Mouse (Mus musculus) lung, embryonic 14.5 days (tissue): ENCODE results near the gene Mmp9. TPM values are rescaled to one million over a fixed set of nuclear protein-coding genes. Genes with fewer than 3 reads are reported as not detected.
A peak's percentile ranks its signal among the peaks of the same experiment; 100 is the strongest.

Experiments
- ATAC-seq: fragments of 200-750 bp; cut with Nextera tagmentation; 2 replicates; pipeline ENCODE4 v1.8.0; 2017; ENCODE audit warnings: mild to moderate bottlenecking, moderate TSS enrichment, moderate library complexity; ENCODE audit not compliant: insufficient read depth
- DNase-seq: peaks from one replicate; pipeline ENCODE4 v3.0.0-alpha.2; 2015
- H3K27ac ChIP-seq: fragments of 300-500 bp; sonication (generic); 2 replicates; pipeline ENCODE4 v1.5.1; 2014; ENCODE audit warnings: low read depth, mild to moderate bottlenecking, moderate library complexity
- H3K27me3 ChIP-seq: fragments of 300-500 bp; sonication (generic); 2 replicates; pipeline ENCODE4 v1.6.1; 2014; ENCODE audit warnings: low read length, control low read depth; ENCODE audit not compliant: insufficient read depth
- H3K36me3 ChIP-seq: fragments of 300-500 bp; sonication (generic); 2 replicates; pipeline ENCODE4 v1.6.1; 2014; ENCODE audit warnings: control low read depth; ENCODE audit not compliant: insufficient read depth
- H3K4me1 ChIP-seq: fragments of 300-500 bp; sonication (generic); 2 replicates; pipeline ENCODE4 v1.6.1; 2014; ENCODE audit warnings: antibody characterized with exemption, control low read depth; ENCODE audit not compliant: insufficient read depth
- H3K4me2 ChIP-seq: fragments of 300-500 bp; sonication (generic); 2 replicates; pipeline ENCODE4 v1.6.1; 2014; ENCODE audit warnings: mild to moderate bottlenecking
- H3K4me3 ChIP-seq: fragments of 300-500 bp; sonication (generic); 2 replicates; pipeline ENCODE4 v1.5.1; 2014; ENCODE audit warnings: low read depth, low read length
- H3K9ac ChIP-seq: fragments of 300-500 bp; sonication (generic); 2 replicates; pipeline ENCODE4 v1.6.1; 2014
- H3K9me3 ChIP-seq: fragments of 300-500 bp; sonication (generic); 2 replicates; pipeline ENCODE4 v1.6.1; 2016; ENCODE audit warnings: low read depth, low read length, control low read depth
- CTCF ChIP-seq: IDR thresholded peaks from 2 replicates; pipeline ENCODE4 v1.5.1; 2016; ENCODE audit warnings: antibody characterized with exemption, low read depth
- WGBS: fragments of 180-500 bp; shearing (Covaris S2); extraction: QIAGEN DNeasy Blood & Tissue Kit; methylation state at CpG from one replicate; pipeline ENCODE4 v1.1.7; 2014; 5-methylcytosine and 5-hydroxymethylcytosine counted together
- polyA plus RNA-seq: library from polyadenylated mRNA; unstranded; fragments of >200 nt; fragmentation: Nextera tagmentation; extraction: Ambion mirVana; gene quantifications from 2 replicates; pipeline ENCODE4 v1.2.1, GENCODE M21; 2014

The Mmp9 gene
- polyA plus RNA-seq, 1 experiment from 2014 or later, result 0.25 TPM

DNA sequence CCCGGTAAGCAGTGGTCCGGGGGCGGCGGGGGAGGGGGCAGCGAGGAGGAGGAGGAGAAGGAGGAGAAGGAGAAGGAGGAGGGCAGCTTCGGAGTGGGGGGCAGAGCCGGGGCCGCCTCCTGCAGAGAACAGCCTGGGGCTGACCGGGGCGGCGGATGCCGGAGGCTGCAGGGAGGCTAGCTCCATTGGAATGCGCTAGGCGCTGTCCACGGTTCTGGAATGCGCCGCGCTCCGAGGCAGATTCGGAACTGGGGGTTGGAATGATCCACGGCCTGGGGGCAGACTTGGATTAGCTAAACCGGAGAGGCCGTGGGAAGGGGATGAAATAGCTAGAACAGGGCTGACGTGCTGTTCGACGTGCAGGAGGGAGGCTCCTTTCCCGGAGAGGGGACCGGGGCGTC is 27.9 kb downstream of the Mmp9 start:
- under 1% methylated on average over 29 of the region's 29 CpGs for WGBS
- Histone ChIP-seq H3K4me1 (no peaks in the 10 kb centered on the region), H3K27ac (no peak overlapping the region), H3K4me3 (peak overlapping the region; percentile 21), H3K27me3 (peaks cover 61% of the 10 kb centered on the region), H3K9me3 (no peaks in the 10 kb centered on the region), H3K4me2 (peak overlapping the region; percentile 59), H3K36me3 (no peaks in the 10 kb centered on the region), H3K9ac (no peak overlapping the region)
- TF ChIP-seq CTCF, result no peak
- ATAC-seq (peak; percentile 84), DNase-seq (peak; percentile 94)

DNA sequence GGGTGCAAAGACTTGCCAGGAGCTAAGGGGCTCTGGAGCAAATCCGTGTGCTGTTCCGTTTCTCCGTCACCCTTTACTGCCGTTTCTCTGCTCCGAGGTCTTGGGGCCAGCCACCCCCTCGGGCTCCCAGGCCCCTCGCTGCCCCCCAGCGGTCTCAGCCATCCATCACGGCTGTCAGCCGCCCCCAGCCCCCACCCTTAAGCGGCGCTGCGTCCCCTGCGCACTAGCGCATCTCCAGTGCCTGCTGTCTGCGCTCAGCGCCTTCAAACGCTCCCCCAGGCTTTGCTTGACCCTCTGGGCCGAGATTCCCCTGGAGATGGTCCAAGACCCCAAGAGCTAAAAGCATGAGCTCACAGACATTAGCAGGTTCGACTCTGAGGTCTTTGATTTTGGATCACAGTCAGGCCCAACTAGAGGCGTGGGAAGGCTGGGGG is 28.8 kb downstream of the Mmp9 start:
- no peak overlapping the region for H3K9ac ChIP-seq
- DNase-seq (no peak), ATAC-seq (no peak)
- no peak overlapping the region for H3K4me2 ChIP-seq
- no peak overlapping the region for H3K27ac ChIP-seq
- no peak for TF ChIP-seq CTCF
- H3K27me3 ChIP-seq, result peaks cover 61% of the 10 kb centered on the region
- H3K4me1 ChIP-seq, result no peaks in the 10 kb centered on the region
- no peaks in the 10 kb centered on the region for H3K36me3 ChIP-seq
- no peaks in the 10 kb centered on the region for H3K9me3 ChIP-seq
- WGBS, result 5% methylated on average over 21 of the region's 21 CpGs
- H3K4me3 ChIP-seq, result no peak overlapping the region

GRCm38 (mm10) chr2:164970631-164971196 is 30.1 kb downstream of the Mmp9 start:
- no peak overlapping the region for H3K4me3 ChIP-seq
- H3K4me1 ChIP-seq, result no peaks in the 10 kb centered on the region
- DNase-seq (peak; percentile 45), ATAC-seq (0 out of 2 replicates have a peak, but pooled peaks have one; percentile 35)
- TF ChIP-seq CTCF, result no peak
- H3K9ac ChIP-seq, result no peak overlapping the region
- peak overlapping the region; percentile 39 for H3K4me2 ChIP-seq
- no peaks in the 10 kb centered on the region for H3K9me3 ChIP-seq
- no peak overlapping the region for H3K27ac ChIP-seq
- 1% methylated on average over 42 of the region's 42 CpGs for WGBS
- peaks cover 61% of the 10 kb centered on the region for H3K27me3 ChIP-seq
- H3K36me3 ChIP-seq, result no peaks in the 10 kb centered on the region

- 42% methylated on average over 5 of the region's 5 CpGs for WGBS
- TF ChIP-seq CTCF, result no peak
- Histone ChIP-seq H3K27ac (no peak overlapping the region), H3K4me1 (no peaks in the 10 kb centered on the region), H3K4me2 (no peak overlapping the region), H3K9me3 (no peaks in the 10 kb centered on the region), H3K36me3 (no peaks in the 10 kb centered on the region), H3K27me3 (peaks cover 46% of the 10 kb centered on the region), H3K9ac (no peak overlapping the region), H3K4me3 (no peak overlapping the region)
- ATAC-seq (no peak), DNase-seq (no peak)
Measured at GRCm38 (mm10) chr2:164972646-164973045, 32.1 kb downstream of the Mmp9 start.

- TF ChIP-seq CTCF, result no peak
- Histone ChIP-seq H3K4me2 (no peak overlapping the region), H3K9me3 (no peaks in the 10 kb centered on the region), H3K27me3 (peaks cover 17% of the 10 kb centered on the region), H3K4me1 (no peaks in the 10 kb centered on the region), H3K9ac (no peak overlapping the region), H3K36me3 (no peaks in the 10 kb centered on the region), H3K27ac (no peak overlapping the region), H3K4me3 (no peak overlapping the region)
- WGBS, result 65% methylated on average over 6 of the region's 6 CpGs
- ATAC-seq (no peak), DNase-seq (no peak)
Measured at GRCm38 (mm10) chr2:164975611-164976010, 35.0 kb downstream of the Mmp9 start.

GRCm38 (mm10) chr2:164979749-164980148 is 39.2 kb downstream of the Mmp9 start:
- DNase-seq, result peak; percentile 91
- WGBS, result 17% methylated on average over 7 of the region's 7 CpGs

GRCm38 (mm10) chr2:164985962-164986361 is 45.4 kb downstream of the Mmp9 start:
- Histone ChIP-seq H3K4me2 (no peak overlapping the region), H3K9me3 (no peaks in the 10 kb centered on the region), H3K4me3 (no peak overlapping the region), H3K4me1 (no peaks in the 10 kb centered on the region), H3K27me3 (no peaks in the 10 kb centered on the region), H3K9ac (no peak overlapping the region), H3K27ac (no peak overlapping the region), H3K36me3 (no peaks in the 10 kb centered on the region)
- WGBS, result 73% methylated on average over 6 of the region's 6 CpGs
- ATAC-seq (no peak), DNase-seq (no peak)
- no peak for TF ChIP-seq CTCF

More at GRCm38 (mm10) chr2:164979749-164980148, 39.2 kb downstream of the Mmp9 start:
- no peak overlapping the region for H3K9ac ChIP-seq
- TF ChIP-seq CTCF, result no peak
- H3K4me3 ChIP-seq, result no peak overlapping the region
- no peaks in the 10 kb centered on the region for H3K4me1 ChIP-seq
- no peak overlapping the region for H3K4me2 ChIP-seq
- no peak overlapping the region for H3K27ac ChIP-seq
- ATAC-seq, result no peak
- H3K9me3 ChIP-seq, result no peaks in the 10 kb centered on the region
- no peaks in the 10 kb centered on the region for H3K27me3 ChIP-seq
- H3K36me3 ChIP-seq, result no peaks in the 10 kb centered on the region
